Mouse (Mus musculus) heart, embryonic 11.5 days (tissue): ENCODE data around the gene Ttf2. TPM values are rescaled to one million over a fixed set of nuclear protein-coding genes. Genes with fewer than 3 reads are reported as not detected.

ENCODE experiments used
- ATAC-seq: fragments of 200-750 bp; cut with Nextera tagmentation; replicated peaks from 2 replicates; pipeline ENCODE4 v1.8.0; 2017; ENCODE audit warnings: moderate library complexity; ENCODE audit not compliant: insufficient number of reproducible peaks, low FRiP score, low TSS enrichment
- H3K27ac ChIP-seq: fragments of 300-500 bp; sonication (generic); 2 replicates; pipeline ENCODE4 v1.5.1; 2014; ENCODE audit warnings: mild to moderate bottlenecking, low read depth, low read length
- H3K27me3 ChIP-seq: fragments of 300-500 bp; sonication (generic); 2 replicates; pipeline ENCODE4 v1.6.1; 2014; ENCODE audit warnings: mild to moderate bottlenecking, low read length, mixed read lengths; ENCODE audit not compliant: control insufficient read depth, insufficient read depth
- H3K36me3 ChIP-seq: fragments of 300-500 bp; sonication (generic); 2 replicates; pipeline ENCODE4 v1.6.1; 2014; ENCODE audit warnings: mild to moderate bottlenecking, low read length, moderate library complexity, mixed read lengths; ENCODE audit not compliant: control insufficient read depth, insufficient read depth
- H3K4me1 ChIP-seq: fragments of 300-500 bp; sonication (generic); 2 replicates; pipeline ENCODE4 v1.6.1; 2014; ENCODE audit warnings: low read length; ENCODE audit not compliant: control insufficient read depth, insufficient read depth
- H3K4me2 ChIP-seq: fragments of 300-500 bp; sonication (generic); 2 replicates; pipeline ENCODE4 v1.6.1; 2014; ENCODE audit warnings: mild to moderate bottlenecking, moderate library complexity
- H3K4me3 ChIP-seq: fragments of 300-500 bp; sonication (generic); 2 replicates; pipeline ENCODE4 v1.5.1; 2014; ENCODE audit warnings: low read depth, low read length
- H3K9ac ChIP-seq: fragments of 300-500 bp; sonication (generic); 2 replicates; pipeline ENCODE4 v1.6.1; 2014; ENCODE audit warnings: mild to moderate bottlenecking, low read depth, low read length, moderate library complexity
- H3K9me3 ChIP-seq: fragments of 300-500 bp; sonication (generic); replicated peaks from 2 replicates; pipeline ENCODE4 v1.6.1; 2016; ENCODE audit warnings: low read length; ENCODE audit not compliant: control insufficient read depth
- WGBS: fragments of 180-500 bp; shearing (Covaris S2); extraction: QIAGEN DNeasy Blood & Tissue Kit; methylation state at CpG from one replicate; pipeline ENCODE4 v1.1.7; 2014; ENCODE audit not compliant: insufficient replicate concordance; 5-methylcytosine and 5-hydroxymethylcytosine counted together
- polyA plus RNA-seq: library from polyadenylated mRNA; unstranded; fragments of >200 nt; fragmentation: Nextera tagmentation; extraction: Ambion mirVana; gene quantifications from 2 replicates; pipeline ENCODE4 v1.2.1, GENCODE M21; 2014

Ttf2 gene
- polyA plus RNA-seq, 1 experiment from 2014 or later, result 12.9 TPM

GRCm38 (mm10) chr3:100931332-100932076 lies 38.0 kb downstream of the Ttf2 start:
- 90% methylated on average over 23 of the region's 23 CpGs for WGBS
- no peak for ATAC-seq
- H3K36me3 ChIP-seq, result peaks cover 3% of the 10 kb centered on the region; the same call in 1 of the 2 replicates

GRCm38 (mm10) chr3:100925176-100925575 lies 44.3 kb downstream of the Ttf2 start:
- peaks cover 8% of the 10 kb centered on the region for H3K4me1 ChIP-seq
- H3K27me3 ChIP-seq, result no peaks in the 10 kb centered on the region
- no peaks in the 10 kb centered on the region for H3K9me3 ChIP-seq
- H3K4me2 ChIP-seq, result no peak overlapping the region
- peaks cover 3% of the 10 kb centered on the region; the same call in 1 of the 2 replicates for H3K36me3 ChIP-seq
- WGBS, result 76% methylated on average over 16 of the region's 16 CpGs
- no peak overlapping the region for H3K4me3 ChIP-seq
- H3K27ac ChIP-seq, result no peak overlapping the region
- no peak for ATAC-seq
- no peak overlapping the region for H3K9ac ChIP-seq

More at GRCm38 (mm10) chr3:100931332-100932076, 38.0 kb downstream of the Ttf2 start:
- H3K4me3 ChIP-seq, result no peak overlapping the region
- no peaks in the 10 kb centered on the region for H3K9me3 ChIP-seq
- no peak overlapping the region for H3K9ac ChIP-seq
- no peaks in the 10 kb centered on the region for H3K27me3 ChIP-seq
- H3K27ac ChIP-seq, result no peak overlapping the region
- H3K4me1 ChIP-seq, result no peaks in the 10 kb centered on the region
- H3K4me2 ChIP-seq, result no peak overlapping the region

- no peak overlapping the region for H3K9ac ChIP-seq
- H3K9me3 ChIP-seq, result no peaks in the 10 kb centered on the region
- peaks cover 8% of the 10 kb centered on the region for H3K4me1 ChIP-seq
- H3K36me3 ChIP-seq, result peaks cover 3% of the 10 kb centered on the region; the same call in 1 of the 2 replicates
- no peak overlapping the region for H3K4me3 ChIP-seq
- H3K4me2 ChIP-seq, result no peak overlapping the region
- ATAC-seq, result no peak
- 78% methylated on average over 6 of the region's 6 CpGs for WGBS
- no peaks in the 10 kb centered on the region for H3K27me3 ChIP-seq
- no peak overlapping the region for H3K27ac ChIP-seq
Measured at GRCm38 (mm10) chr3:100924065-100924732, 45.3 kb downstream of the Ttf2 start.

- H3K27ac ChIP-seq, result peak overlapping the region; percentile 51
- no peak for ATAC-seq
- H3K4me3 ChIP-seq, result peak overlapping the region; percentile 67
- no peaks in the 10 kb centered on the region for H3K9me3 ChIP-seq
- H3K4me1 ChIP-seq, result peaks cover 8% of the 10 kb centered on the region
- WGBS, result 34% methylated on average over 28 of the region's 28 CpGs
- H3K27me3 ChIP-seq, result no peaks in the 10 kb centered on the region
- peaks cover 3% of the 10 kb centered on the region; the same call in 1 of the 2 replicates for H3K36me3 ChIP-seq
- H3K4me2 ChIP-seq, result peak overlapping the region; percentile 81
- H3K9ac ChIP-seq, result peak overlapping the region; percentile 84
Measured at GRCm38 (mm10) chr3:100922506-100923375, 46.7 kb downstream of the Ttf2 start.

GRCm38 (mm10) chr3:100921825-100922505 lies 47.5 kb downstream of the Ttf2 start, which contains the start of gene Trim45:
Trim45 (plus strand) TSS chr3:100922202.
- WGBS, result under 1% methylated on average over 39 of the region's 39 CpGs
- peak within 1 kb of the TSS; percentile 84 for H3K9ac ChIP-seq
- ATAC-seq, result peak; percentile 99
- no peaks in the 10 kb centered on the region for H3K9me3 ChIP-seq
- peak within 1 kb of the TSS; percentile 81 for H3K4me2 ChIP-seq
- no peaks in the 10 kb centered on the region for H3K27me3 ChIP-seq
- peaks cover 3% of the 10 kb centered on the region; the same call in 1 of the 2 replicates for H3K36me3 ChIP-seq
- peak within 1 kb of the TSS; percentile 51 for H3K27ac ChIP-seq
- peaks cover 8% of the 10 kb centered on the region for H3K4me1 ChIP-seq
- peak within 1 kb of the TSS; percentile 67 for H3K4me3 ChIP-seq

- Histone ChIP-seq H3K36me3 (0 out of 2 replicates have a peak, but pooled peaks cover 3% of the 10 kb centered on the region), H3K4me2 (no peak overlapping the region), H3K9ac (no peak overlapping the region), H3K4me1 (peaks cover 8% of the 10 kb centered on the region), H3K4me3 (no peak overlapping the region), H3K27me3 (no peaks in the 10 kb centered on the region), H3K27ac (no peak overlapping the region), H3K9me3 (no peaks in the 10 kb centered on the region)
- no peak for ATAC-seq
- WGBS, result 67% methylated on average over 9 of the region's 9 CpGs
Measured at GRCm38 (mm10) chr3:100920611-100921140, 48.8 kb downstream of the Ttf2 start.

GRCm38 (mm10) chr3:100916844-100917243 lies 52.6 kb downstream of the Ttf2 start:
- no peak for ATAC-seq
- Histone ChIP-seq H3K36me3 (no peaks in the 10 kb centered on the region), H3K27me3 (no peaks in the 10 kb centered on the region), H3K4me1 (no peaks in the 10 kb centered on the region), H3K27ac (no peak overlapping the region), H3K9me3 (no peaks in the 10 kb centered on the region), H3K4me3 (no peak overlapping the region), H3K4me2 (no peak overlapping the region), H3K9ac (no peak overlapping the region)
- WGBS, result 19% methylated on average over 7 of the region's 7 CpGs
